Mouse (Mus musculus): ENCODE results near the gene Gja5.
"Not testable (repeated sequence)": the region's sequence is repeated elsewhere in the genome, so short reads cannot be mapped to it uniquely, and the experiment has no call there.

Gene Gja5

DNA sequence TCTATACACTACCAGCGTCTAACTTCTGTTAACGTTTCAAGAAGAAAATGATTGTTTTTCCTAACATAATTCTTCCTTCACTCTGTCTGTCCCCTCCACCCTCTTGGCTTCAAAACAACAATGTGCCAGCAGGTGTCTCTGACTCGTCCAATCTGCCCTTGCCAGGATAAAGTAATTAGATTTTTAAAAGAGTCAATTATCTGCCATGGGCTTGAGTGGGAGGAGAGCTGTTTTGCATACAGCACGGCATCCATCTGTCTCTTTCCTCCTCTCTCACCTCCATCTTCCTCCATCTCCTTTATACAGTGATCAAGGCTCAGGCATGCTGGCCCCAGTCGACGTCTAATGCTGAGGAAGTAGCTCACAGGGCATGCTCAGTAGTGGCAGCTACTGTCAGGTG, 132.6 kb downstream of the Gja5 start:
- DNase-seq (ENCODE audit: low read depth, low spot score): no peak

DNA sequence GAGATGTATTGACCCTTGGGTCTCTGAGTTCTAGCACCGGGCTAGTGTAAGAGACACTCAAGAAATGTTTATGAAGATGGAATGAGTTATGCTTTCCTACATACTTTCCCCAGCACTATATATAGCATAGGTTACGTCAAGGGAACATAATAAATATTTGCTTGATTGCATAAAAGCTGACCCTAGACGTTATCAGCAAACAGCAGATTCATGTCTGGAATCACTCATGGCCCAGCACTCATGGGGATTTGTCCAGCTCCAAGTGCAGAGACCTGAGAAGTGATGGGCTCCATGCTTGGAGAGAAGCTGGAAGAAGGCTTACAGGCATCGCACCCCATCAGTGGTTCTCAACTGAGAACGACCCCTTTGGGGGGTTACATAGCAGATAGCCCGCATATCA, 135.2 kb downstream of the Gja5 start:
- DNase-seq (ENCODE audit: low read depth, low spot score): no peak

DNA sequence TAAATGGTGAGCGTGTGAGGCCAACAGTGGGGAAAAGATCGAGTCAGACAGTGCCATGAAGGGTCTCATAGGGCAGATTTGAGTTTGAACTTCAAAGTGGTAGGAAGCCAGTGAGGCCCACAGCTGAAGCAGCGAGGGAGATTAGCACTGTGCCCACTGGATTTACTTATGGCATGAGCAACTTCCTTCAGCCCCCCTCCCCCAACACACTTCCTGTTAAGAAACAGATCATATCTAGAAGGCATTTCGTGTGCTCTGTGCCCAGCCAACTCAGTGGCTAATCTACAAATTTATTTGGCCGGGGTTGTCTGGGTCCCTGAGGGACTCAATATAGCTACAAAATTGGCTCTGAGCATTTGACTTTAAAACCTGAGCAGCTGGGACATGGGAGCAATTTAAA, 139.7 kb downstream of the Gja5 start:
- no peak for DNase-seq (ENCODE audit: low read depth, low spot score)

DNA sequence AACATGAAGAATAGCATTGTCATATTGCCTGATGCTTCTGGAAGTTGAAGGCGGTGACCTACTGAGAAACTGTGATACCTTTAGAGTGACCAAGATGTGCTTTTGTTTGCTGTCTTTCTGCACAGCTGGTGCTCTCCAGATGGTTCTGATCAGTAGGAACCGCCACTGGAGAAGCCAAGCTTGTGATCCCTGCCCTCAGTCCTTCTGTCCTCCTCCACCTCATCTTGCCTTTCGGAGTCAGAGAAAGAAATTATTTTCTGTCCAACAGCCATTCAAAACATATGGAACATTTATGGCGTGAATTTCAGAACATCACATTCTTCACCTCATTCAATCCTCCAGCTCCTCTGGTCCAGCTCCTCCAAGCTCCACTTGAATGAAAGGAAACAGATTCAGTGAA, 143.3 kb downstream of the Gja5 start:
- no peak for DNase-seq (ENCODE audit: low read depth, low spot score)

DNA sequence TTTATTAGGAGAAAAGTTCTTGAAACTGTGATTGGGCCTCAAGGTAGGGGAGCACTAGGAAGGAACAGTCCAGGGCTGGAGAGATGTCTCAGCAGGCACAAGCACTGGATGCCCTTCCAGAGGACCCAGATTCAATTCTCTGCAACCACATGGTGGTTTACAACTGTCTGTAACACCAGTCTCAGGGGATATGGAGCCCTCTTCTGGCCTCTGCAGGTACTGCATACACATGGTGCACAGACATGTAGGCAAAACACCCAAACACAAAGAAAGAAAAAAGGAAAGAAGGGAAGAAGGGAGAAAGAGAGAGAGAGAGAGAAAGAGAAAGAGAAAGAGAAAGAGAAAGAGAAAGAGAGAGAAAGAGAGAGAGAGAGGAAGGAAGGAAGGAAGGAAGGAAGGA, 143.9 kb downstream of the Gja5 start:
- no peak for DNase-seq (ENCODE audit: low read depth, low spot score)

DNA sequence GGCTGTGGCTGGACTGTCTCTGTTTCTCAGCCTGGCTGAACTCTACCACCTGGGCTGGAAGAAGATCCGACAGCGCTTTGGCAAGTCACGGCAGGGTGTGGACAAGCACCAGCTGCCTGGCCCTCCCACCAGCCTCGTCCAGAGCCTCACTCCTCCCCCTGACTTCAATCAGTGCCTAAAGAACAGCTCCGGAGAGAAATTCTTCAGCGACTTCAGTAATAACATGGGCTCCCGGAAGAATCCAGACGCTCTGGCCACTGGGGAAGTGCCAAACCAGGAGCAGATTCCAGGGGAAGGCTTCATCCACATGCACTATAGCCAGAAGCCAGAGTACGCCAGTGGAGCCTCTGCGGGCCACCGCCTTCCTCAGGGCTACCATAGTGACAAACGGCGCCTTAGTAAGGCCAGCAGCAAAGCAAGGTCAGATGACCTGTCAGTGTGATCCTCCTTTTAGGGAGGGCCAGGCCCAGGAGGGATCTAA, 146.8 kb downstream of the Gja5 start:
- DNase-seq (ENCODE audit: low read depth, low spot score): no peak

DNA sequence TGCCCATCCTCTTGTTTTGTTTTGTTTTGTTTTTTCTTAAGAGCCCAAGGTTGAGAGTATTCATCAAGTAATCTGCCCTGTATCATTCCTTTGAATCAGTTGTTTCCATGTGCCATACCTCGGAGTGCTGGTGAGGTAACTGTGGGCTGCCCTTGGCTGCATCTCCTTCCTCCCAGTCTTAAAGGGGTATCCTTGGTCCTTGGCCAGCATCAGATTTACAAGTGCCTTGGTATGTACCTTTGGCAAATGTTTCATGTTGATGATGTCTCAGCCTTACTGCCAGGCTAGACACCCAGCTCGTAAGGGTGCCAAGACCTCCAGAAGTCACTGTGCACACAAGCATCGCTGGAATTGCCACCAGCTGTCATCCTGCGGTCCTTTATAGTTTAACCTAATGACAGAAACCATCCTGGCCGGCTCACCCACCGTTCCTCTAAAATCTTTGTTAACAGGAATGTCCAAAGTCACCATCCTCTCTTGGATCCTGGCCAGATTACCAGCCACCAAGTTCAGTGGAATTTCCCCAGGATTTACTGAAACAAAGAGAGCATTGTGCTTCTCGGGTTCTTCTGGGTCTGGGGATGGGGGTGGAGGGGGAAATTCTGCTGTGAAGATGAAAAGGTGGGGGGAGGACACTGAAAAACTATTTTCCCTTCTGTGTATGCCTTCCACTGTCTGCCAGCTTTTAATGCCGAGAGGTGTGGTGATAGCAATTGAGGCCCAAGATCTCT, 147.7 kb downstream of the Gja5 start:
- DNase-seq (ENCODE audit: low read depth, low spot score): no peak

DNA sequence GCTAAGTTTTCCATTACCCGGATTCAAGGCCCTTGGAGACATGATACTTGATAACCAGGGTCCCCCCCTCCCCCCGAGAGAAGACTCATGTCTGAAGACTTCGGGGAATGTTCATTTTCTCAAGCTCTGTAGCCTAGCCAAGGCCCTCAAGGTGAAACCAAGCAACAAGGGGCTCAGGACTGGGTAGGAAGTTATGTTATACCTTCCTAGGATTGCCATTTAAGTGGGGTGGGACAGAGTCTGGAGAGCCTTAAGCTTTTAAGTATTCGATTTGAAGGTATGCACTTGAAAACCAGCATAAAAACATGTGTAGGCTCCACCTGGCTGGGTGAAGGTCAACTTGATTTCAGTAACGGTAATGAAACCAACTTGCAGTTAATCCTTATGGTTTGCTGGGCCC, 154.2 kb downstream of the Gja5 start:
- no peak for DNase-seq (ENCODE audit: low read depth, low spot score)

DNA sequence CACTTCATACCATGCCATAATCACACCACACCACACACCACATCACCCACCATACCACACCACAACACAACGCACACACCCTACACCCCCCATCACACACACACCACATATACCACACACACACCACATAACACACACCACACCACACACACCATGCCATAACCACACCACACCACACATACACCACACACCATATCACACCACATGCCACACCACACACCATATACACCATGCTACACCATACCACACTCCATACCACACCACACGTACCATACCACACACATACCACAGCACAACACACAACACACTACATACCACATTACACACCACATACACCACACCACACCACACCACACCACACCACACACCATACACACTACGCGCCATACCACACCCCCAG, 155.6 kb downstream of the Gja5 start:
- DNase-seq (ENCODE audit: low read depth, low spot score): no peak

DNA sequence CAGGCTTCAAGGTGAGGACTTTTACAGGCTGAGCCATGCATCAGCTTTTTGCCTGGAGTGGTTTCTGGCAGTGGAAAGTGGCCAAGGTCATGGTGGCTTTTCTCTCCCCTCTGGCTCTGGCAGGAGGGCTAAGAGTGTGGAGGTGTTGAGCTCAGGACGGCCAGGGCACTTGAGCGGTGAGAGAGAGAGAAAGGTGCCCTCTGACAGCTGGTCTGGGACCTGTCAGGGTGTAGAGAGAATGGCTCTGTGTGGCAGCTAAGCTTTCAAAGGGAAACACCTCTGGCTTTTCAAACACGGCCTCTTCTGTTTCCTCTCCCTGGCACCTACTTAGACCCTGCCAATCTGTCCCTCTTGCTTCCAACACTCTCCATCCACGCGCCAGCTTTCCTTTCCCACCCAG, 158.3 kb downstream of the Gja5 start:
- no peak for DNase-seq (ENCODE audit: low read depth, low spot score)

DNA sequence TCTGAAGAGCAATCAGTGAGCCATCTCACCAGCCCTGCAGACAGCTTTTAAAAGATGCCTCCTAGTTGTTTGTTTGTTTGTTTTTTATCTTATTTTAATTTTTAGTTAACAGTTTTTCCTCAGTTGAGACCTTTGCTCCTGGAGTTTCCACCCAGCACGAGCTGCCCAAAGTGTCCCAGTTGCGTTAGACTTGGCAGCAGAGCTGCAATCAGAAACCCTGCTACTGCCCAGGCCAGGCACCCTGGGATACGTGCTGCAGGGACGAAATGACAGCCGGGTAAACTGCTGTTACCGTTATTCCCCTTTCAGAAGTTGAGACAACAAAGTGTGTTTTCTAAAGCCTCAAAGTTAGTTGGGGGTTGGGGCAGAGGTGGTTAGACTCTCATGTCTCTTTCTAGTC, 159.6 kb downstream of the Gja5 start:
- DNase-seq (ENCODE audit: low read depth, low spot score): no peak

DNA sequence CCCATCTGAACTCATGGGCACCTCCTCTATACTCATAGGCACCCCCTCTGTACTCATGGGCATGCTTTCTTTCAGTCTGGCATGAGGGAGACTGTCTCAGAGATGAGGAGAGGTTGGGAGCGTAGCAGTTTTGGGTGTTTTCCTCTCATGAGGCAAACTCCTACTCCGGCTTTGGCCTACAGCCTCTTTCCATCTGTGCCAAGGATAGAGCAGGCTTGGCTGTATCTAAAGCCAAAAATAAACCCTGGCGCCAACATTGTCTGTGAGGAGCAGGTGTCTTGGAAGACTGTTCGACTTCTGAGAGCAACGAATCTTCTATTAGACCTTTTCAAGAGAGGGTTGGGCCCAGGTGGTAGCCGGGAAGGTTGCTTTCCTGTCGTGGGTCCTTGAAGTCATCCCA, 165.1 kb downstream of the Gja5 start:
- not testable (repeated sequence) for DNase-seq (ENCODE audit: low read depth, low spot score)

DNA sequence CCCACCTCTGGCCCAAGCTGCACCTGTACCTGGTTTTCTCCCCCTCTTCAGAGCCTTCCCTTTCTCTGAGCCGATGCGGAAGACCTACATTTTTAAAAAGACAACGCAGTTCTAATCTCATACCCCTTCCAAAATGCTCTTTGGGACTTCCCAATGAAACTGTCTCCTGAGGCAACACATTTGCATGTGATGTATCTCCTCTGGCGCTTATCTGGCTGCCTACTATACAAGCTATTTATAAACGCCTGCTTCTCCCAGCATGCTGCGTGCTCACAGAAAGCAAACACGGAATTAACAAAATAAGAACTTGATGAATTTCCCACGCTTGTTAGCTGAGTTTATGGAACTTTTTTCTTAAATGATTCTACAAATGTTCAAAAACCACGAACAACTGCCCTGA, 167.4 kb downstream of the Gja5 start:
- not testable (repeated sequence) for DNase-seq (ENCODE audit: low read depth, low spot score)

DNA sequence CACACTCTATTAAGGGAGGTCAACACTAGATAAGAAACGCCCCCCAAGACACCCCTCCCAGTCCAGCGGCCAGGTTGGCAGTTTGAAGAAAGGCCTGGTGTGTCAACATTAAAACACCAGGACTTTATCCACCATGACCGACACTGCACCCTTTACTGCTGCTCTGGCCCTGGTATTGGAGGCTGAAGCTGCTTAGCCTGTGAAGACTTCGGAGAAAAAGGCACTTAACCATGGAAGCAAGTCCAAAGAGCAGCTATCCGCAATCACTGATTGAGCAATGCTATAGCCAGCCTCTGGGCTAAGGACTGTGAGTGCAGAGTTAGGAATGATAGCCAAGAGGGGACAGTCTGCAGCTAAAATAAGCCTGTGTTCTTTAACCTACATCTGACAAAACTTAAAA, 167.9 kb downstream of the Gja5 start:
- not testable (repeated sequence) for DNase-seq (ENCODE audit: low read depth, low spot score)

DNA sequence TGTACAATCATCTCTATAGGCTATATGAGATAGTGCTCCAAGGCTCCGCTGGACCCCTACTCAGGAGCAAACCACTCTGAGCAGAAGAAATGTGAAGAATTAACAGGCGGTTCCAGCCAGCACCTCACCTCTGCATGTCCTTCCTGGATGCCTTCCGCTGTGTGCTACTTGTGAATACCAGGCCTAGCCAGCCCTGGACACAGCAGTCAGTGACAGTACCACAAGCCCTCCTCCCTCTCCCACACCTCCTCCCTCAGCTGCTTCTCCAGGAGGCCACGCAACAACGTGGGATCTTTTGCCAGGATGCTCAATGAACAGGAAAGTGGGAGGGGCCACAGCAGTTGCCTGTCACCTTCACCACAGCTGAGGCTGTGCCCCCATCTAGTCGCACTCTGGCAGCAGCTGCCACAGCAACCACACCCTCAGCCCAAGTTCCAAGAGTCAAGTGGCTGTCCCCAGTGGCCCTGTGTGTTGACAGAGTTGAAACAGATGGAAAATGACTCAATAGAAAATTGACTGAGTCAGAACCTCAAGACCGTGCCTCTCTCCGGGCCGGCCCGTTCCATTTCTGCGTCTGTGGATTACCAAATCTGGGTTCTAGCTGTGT, 171.4 kb downstream of the Gja5 start:
- not testable (repeated sequence) for DNase-seq (ENCODE audit: low read depth, low spot score)

DNA sequence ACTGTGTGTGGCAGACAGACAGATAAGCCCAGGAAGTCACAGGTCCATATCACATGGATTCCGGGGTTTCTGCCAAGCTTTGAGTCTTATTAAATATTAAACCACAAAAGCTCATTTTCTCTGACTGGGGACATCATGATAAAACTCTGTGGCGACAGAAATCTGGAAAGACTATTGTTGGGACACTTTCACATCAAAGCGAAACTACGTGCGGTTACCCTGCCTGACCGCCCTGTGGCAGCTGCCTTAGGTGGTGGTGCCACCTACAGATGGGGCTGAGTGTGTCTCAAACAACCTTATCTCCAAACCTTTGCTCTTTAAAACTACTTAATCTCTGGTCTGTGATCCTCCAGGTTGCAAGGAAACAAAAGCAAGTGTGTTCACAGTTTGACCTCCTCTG, 171.9 kb downstream of the Gja5 start:
- no peak for DNase-seq (ENCODE audit: low read depth, low spot score)

DNA sequence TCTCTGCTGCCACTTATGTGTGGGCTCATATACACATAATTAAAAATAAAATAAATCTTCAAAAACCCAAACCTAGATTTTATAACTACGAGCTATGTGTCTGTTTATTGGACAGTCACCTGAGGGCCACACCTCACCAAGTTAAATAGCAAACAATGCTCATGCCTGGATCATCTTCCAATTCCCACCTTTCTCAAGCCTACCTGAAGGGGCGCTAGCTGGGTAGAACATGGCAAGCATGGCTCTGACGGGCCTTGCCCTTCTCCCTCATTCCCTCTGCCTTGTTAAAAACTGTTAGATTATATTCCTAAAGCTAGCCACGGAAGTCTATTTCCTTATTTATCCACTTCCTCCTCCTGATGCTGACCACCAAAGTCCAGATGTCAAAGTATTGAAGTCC, 173.9 kb downstream of the Gja5 start:
- DNase-seq (ENCODE audit: low read depth, low spot score): no peak

DNA sequence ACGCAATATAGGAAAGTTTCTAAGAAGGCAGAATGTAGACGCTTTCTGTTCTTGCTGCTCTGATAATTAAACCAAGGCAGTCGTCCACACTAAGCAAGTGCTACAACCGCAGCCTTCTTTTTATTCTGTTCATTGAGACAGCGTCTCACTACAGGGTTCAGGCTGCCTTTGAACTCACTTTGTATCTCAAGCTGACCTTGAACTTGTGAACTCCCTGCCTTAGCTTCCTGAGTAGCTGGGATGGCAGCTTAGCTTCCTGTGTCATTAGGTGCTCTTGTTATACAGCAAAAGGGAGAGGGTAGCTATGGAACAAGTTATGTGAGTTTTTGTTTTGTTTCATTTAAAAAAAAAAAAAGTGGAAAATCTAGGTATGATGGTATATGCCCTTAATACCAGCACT, 177.7 kb downstream of the Gja5 start:
- no peak for DNase-seq (ENCODE audit: low read depth, low spot score)

DNA sequence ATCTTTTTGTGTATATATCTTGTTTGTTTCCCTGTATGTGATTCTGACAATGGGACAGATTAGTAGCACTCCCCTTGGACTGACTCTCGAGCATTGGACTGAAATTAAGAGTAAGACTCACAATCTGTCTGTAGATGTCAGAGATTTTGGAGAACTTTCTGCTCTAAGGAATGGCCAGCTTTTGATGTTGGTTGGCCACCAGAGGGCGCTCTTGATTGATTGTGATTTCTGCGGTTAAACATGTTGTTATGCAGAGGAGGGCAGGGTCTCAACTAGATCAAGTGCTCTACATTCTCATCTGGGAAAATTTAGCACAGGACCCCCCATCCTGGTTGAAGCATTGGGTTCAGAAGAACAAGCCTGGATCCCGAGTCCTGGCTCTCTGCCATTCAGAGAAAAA, 182.8 kb downstream of the Gja5 start:
- no peak for DNase-seq (ENCODE audit: low read depth, low spot score)

DNA sequence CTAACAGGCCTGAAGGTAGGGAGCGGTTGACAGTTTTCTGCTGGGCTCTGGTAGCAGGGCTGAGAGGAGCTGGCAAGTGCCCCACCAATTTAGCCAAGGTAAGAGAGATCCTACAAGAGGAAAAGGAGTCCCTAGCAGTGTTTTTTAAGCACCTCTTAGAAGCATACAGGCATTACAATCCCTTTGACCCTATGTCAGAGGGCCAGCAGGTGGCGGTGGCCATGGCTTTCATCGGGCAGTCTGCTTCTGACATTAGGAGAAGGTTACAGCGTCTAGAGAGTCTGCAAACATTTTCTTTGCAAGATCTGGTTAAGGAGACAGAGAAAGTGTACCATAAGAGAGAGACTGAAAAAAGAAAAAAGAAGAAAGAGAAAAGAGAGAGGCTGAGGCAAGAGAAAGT, 183.8 kb downstream of the Gja5 start:
- DNase-seq (ENCODE audit: low read depth, low spot score): not testable (repeated sequence)

DNA sequence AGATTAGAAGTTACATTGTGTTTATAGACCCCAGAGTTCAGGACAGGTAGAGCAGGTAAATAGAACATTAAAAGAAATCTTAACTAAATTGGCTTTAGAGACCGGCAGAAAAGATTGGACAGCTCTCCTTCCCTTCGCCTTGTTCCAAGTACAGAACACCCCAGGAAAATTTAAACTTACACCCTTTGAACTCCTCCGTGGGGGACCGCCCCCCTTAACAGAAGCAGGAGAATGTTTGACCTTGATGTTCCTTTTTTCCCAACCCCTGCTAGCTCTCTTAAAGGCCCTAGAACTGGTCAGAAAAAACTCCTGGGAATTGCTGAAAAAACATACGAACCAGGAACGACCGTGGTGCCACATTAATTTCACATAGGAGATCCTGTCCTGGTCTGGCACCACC, 187.5 kb downstream of the Gja5 start:
- DNase-seq (ENCODE audit: low read depth, low spot score): not testable (repeated sequence)

DNA sequence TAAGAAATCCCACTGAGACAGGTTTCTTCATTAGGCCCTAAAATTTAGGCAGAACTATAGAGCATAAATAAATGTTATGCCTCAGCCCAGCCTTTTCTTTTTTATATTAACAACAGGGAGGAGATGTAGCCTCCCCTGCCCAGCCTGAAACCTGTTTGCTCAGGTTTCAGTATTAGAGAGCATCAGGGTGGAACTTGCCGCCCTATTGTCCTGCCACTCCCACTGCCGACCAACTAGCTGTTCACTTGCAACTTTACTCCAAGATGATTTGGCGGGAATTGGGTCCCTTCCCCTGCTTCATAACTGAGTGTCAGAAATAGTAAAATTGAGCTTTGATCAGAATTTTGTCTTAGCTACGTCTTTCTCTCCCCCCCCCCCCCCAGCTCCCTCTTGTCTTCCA, 192.2 kb downstream of the Gja5 start:
- DNase-seq (ENCODE audit: low read depth, low spot score): not testable (repeated sequence)

DNA sequence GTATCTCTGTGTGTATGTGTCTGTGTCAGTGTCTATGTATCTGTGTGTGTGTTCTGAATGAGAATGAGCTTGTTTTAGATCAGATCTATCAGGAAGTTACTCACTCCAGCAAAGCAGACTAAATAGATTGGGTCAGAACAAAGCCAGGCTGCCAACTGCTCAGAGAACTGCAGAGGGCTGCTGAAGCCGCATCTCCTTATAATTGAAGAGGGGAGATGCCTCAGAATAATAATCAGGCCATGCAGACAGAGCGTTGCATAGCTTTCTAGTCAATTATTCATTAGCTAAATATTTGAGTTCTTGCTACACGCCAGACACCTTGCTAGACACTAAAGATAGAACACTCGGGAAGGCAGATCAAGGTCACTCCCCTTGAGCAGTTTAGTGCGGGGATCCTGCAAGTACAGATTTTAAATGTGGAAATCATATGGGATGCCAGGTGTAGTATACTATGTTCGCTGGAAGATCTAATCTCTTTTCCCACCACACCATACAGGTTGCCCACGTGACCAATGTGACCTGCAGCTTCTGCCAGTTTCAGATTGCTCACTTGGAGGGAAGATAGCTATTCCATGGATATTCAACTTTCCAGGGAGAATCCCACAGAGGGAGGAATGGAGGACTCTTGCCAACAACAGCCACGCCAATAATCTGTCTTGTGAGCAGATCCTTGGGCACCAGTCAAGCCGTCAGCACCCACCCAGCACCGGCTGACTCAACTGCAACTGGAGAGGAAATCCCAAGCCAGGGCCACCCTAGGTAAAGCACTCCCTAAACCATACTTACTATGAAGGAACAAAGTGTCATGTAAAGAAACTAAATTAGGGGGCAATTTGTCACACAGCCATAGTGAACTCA, 196.5 kb downstream of the Gja5 start:
- no peak for DNase-seq (ENCODE audit: low read depth, low spot score)

Measured in c-Kit-negative CD71-positive TER-119-positive erythroid progenitor cells, embryonic 14.5 days (primary cell).